Mouse (Mus musculus) thymus, postnatal 0 days (tissue): ENCODE data around the gene Mgat4d. TPM values are rescaled to one million over a fixed set of nuclear protein-coding genes. Genes with fewer than 3 reads are reported as not detected.
"Not testable (repeated sequence)": the region's sequence is repeated elsewhere in the genome, so short reads cannot be mapped to it uniquely, and the experiment has no call there.

Source experiments
- DNase-seq: peaks from one replicate; pipeline ENCODE4 v3.0.0-alpha.2; 2015; ENCODE audit warnings: low spot score
- polyA plus RNA-seq: library from polyadenylated mRNA; unstranded; fragments of >200 nt; fragmentation: Nextera tagmentation; extraction: Ambion mirVana; gene quantifications from 2 replicates; pipeline ENCODE4 v1.2.1, GENCODE M21; 2015

Gene Mgat4d
- polyA plus RNA-seq: not detected in 2 replicates

DNA sequence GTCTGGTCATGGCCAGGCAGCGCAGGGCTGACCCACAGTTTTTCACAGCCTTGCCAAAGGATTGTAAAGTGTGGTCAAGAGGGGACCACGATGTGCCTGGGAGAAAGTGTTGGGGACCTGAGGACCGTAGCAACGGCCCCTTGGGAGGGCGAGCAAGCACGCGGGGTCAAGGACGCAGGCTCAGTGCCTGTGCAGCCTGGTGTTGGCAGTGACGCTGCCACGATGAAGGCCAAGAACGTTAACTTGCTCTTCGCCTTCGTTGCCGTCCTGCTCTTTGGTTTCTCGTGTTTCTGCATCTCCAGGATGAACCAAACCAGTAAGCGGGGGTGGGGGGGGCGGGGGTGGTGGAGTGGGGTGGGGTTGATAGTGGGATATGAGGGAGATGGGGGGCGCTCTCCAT lies at the start of gene Mgat4d:
Gene Mgat4d, plus strand, starts transcription at position 209 of the 400 bp plus-strand sequence.
- no peak for DNase-seq

DNA sequence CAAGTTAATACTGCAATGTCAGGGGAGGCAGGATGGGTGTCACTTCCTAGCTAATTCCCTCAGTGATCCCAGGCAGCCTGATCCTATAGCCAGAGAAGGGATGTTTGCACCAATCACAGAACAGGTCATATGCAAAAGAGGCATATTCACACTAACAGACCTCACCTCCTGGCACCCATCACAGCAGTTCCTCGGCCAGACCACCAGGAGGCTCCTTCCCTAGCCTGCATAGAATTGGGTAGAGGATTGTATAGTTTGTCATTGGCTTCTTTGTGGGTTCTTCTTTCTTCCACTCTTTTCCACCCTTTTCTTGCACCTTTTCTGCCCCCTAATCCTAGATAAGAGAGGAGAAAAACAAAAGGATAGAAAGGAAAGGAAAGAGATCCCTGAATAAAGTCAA lies 48.1 kb upstream of the Mgat4d start:
- DNase-seq: no peak

DNA sequence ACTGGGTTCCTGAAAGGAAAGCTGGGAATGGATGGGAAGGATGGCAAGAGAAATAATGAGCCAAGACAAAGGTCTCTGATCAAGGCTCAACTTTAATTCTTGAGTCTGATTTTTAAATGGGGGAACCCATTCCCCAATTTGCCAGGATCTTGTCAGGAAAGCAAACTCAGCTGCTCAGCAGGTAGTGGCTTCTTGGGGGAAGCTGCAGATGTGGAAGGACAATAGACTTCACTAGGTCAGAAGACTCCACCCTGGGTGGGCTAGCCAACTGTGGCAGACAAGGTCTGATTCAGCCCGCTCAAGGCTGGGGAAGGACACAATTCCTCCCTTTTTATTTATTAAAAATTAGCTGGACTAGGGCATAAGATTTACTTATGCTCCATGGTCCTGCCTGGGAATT lies 43.3 kb upstream of the Mgat4d start:
- no peak for DNase-seq

DNA sequence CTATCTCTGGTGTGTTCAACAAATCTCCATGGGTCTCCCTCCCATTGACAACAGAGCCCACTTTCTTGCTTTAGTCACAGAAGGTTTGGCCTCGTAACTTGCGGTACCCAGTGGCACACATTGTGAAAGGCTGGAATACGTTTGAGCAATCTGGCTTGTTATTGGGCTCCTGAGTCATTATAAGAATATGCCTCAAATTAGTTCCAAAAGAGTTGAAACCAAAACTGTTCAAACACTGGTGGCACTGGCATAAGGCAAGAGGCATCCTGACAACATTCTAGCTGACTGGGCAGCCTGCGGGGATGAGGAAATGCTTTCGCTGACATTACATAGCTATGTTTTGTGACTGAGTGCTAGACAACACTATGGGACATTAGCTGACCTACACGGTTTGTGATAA lies 38.4 kb upstream of the Mgat4d start:
- DNase-seq: no peak

DNA sequence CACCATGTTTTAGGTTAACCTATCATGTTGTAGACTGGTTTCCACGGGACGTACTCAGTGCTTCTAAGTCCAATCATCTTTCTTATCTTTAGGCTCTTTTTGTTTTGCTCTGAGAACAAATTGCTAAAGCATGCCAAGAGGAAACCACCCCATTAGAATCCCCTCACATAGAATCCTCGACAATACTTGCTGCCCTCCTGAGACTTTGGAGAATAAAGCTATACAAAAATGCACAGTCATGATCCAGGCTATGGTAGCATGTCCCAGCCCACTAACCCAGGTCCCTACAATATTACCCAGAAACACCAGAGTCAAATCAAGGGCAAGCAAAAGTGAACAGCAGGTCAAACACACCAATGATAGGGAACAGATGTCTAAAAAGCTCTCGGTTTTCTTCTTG lies 33.2 kb upstream of the Mgat4d start:
- not testable (repeated sequence) for DNase-seq

DNA sequence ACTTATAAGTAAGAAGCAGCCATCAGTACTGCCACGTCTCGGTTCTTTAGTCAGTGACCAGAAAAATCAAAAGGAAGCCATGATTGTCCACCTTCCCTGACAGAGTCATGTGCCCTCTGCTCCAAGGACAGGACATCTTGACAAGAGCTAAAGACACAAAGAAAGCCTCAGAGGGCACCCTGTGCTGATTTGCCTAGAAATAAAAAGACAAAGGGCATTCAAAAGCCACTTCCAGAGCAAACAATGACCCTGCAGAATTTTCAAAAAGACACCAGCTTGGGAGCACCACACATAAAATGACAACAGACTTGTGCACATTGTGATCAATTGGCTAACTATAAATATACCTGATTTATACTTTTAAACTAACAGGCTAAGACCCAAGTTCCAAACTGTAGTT lies 32.6 kb upstream of the Mgat4d start:
- no peak for DNase-seq

DNA sequence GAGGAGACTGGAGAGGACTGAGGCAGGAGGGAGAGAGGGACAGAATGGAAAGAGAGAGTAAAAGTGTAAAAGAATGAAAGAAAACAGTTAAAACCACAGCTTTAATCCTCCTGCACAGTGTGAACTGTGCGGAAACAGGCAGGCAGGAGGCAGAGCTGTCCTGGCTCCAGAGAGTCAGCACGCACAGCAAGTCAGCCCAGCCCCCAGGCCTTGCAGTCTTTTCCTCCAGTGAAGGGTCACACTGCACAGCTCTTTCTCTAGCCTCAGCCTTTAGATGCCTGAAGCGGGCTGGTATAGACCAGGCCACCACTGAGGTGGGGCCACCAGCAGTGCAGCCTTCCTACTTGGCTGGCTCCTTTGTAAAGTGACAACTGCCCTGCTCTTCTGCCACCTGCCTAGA lies 27.7 kb upstream of the Mgat4d start:
- no peak for DNase-seq

DNA sequence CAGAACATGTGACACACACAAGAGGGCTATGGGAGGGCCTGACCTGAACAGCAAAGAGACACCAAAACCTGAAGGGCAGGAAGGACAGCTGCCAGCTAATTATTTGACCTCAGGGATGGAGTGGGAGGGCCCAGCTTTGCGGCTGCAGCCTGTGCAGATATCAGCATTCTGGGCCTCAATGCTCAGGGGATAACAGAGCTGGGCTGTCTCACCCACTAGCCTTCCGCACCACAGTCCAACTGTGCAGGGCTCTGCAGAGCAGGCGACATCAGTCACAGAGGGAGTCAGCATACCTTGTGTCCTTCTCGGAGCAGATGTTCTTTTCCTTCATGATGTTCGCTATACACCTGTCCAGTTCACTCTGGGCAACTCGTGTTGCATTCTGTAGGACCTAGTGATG lies 25.9 kb upstream of the Mgat4d start:
- DNase-seq: no peak

DNA sequence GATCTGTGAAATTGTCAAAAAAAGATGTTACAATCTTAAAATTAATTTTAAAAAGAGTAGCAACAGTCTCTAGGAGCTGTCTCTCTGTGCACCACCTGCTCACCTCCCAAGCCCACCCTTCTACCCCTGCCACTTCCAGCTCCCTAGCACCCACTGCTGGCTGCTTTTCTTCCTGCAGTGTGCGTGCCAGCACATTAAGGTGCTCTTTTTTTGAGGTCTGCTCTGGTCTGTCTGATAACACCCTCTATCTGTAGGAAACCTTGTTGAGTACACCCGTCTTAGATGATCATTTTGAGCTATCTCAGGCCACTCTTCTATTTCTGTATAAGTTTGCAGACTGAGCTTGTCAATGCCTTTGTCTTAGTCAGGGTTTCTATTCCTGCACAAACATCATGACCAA lies 25.2 kb upstream of the Mgat4d start:
- DNase-seq: no peak

DNA sequence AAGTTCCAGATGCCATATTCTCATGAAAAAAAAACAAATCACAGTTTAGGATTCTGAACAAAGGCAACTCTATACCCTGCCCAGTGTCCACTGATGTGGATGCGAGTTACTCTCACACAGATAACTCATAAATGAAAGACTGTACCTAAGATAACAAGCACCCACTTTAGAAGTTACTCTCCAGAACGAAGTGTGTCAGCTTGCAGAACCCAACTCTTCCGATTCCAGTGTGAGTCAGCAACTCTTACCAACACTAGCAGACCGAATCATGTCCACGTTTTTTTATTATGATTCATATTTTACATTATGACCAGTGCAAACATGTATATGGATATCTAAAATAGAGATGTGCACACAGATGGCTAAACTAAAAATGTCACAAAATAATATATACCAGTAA lies 20.4 kb upstream of the Mgat4d start:
- no peak for DNase-seq

DNA sequence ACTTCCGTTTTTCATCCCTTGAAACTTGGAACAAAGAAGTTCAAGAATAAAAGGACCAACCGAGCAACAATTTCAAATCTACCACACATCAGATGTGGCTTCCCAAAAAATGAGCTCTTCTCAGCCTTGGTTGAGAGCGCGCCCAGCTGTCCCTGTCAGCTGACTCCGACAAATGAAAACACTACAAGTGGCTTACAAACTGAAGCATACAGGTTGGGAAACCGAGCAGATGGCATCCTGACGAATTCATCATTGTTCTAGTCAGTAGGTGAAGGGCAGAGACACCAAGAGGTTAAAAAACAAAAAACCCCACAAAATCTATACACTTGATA lies 16.7 kb upstream of the Mgat4d start:
- DNase-seq: peak; percentile 41

DNA sequence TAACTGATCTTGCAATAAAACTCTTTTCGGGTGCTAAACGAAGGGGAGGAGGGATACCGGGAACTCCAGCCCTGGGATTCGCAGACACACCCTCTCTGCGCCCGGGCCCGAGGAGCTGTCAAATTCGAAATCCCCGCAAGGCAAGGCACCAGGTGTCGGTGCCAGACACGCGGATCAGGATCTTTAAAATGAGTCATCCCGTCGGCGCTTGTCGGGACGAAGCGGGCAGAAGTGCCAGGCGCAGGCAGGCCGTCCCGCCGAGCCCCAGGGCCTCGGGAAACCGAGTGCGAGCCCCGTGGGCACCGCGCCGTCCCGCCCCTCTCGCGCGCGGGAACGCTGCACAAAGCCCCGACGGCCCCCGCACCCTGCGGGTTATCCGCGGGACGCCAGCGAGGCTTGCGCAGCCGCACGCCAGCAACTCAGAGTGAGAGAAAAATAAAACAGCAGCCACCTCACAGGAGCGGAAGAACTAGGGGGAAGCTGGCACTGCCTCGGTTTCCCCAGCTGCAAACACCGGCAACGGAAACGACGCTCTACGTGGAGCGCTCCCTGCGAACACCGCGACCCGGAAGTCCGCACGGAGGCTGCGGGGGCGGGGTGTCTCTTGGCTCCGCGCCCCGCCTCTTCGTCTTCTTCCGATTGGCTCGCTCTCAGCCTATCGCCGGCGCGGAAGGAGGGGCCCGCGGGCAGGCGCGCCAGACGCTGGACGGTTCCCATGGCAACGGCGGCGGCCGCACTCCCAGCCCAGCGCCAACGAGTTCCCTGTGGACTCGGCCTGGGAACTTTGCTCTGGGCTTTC lies 16.2 kb upstream of the Mgat4d start, which contains the start of gene Elmod2:
Gene Elmod2, minus strand, starts transcription at position 588 of the 799 bp plus-strand sequence.
- DNase-seq: peak; percentile 97

DNA sequence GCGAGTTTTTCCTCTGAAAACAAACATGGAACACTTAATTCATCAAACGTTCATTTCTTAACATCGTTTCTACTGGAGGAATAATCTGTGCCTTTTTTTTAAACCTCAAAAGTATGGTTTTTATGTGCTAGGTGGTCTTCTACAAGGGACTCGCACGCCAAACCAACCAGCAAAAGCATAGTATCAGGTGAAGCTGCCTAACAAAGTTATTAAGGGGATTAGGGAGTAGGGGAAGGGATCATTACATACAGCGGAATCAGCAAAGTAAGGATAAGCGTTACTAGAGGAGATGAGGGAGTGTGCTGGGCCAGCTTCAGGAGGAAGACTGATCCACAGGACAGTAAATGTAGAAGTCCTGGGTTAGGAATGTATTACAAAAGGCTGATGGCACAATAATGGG lies 15.4 kb upstream of the Mgat4d start:
- DNase-seq: no peak

DNA sequence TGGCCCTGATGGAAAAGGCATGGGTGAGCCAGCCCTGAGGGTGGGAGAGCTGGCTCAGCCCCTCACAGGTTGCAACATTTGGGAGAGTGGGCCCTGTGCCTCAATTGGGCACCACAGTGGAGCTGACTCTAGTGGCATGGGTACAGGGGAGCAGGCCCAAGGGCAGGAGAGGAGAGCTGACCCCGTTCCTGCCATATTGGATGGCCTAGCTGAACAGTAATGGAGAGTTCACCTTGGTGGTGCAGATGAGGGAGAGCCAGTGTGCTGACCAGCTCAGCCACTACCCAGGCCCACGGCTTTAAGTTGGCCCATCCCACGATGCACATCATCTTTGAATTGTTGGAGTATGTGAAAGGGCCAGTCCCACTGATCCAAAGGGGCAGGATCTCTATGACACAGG lies 6.2 kb upstream of the Mgat4d start:
- no peak for DNase-seq

DNA sequence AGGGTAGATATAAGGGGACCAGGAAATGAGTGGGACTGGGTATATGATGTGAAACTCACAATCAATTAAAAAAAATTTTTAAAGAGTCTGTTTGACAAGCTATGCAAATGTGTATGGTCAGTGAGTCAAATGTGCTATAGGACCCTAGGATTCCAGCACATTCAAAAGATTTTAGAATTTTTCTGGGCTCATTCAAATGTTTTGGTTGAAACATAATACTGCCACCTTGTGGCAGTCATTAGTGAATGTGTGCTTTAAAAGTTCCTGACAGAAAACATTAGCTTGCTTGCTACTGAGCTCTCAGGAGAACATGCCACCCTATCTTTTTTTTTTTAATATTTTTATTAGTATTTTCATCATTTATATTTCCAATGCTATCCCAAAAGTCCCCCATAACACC lies 5.6 kb upstream of the Mgat4d start:
- DNase-seq: peak; percentile 21

DNA sequence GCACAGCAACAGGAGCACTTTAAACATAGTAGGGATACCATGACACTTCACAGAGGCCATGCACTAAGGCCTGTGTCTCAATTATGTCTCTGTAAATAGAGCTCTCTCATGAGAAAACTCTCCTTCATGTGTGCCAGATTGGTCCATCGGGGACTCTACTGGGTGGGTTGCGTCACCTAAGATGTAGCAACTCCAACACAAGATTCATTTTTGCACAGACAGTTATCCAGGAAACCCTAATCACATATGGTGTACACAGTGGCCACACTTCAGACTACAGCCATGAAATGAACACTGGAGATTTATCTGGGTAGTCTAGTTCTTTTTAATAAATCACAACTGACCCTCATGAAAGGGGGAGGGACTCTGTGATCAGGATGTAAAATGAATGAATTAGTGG lies 3.0 kb downstream of the Mgat4d start:
- no peak for DNase-seq

DNA sequence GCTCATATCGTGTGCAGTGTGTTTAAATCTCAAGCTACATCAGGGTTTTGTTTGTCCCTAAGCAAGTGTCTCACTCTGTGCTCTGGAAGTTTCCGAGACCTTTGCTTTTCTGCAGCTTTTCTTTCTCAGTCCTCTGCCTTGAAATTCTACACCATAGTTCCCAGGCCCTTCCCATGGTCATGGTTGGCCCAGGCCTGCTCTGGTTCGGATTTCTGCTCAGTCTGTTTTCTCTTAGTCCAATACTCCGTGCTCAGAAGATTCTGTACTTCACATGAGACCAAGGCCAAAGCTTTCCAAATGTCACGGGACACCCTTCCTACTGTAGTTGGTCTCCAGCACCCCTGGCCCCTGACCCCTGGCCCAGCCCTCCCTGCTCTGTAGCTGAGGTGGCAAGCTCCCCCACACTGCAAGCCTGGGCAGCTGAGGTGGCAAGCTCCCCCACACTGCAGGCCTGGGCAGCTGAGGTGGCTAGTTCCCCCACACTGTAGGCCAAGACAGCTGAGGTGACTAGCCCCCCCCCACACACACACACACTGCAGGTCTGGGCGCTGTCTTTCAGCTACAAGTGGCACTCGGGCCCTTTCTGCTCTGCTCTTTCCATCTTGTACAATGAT lies 15.0 kb downstream of the Mgat4d start:
- no peak for DNase-seq

DNA sequence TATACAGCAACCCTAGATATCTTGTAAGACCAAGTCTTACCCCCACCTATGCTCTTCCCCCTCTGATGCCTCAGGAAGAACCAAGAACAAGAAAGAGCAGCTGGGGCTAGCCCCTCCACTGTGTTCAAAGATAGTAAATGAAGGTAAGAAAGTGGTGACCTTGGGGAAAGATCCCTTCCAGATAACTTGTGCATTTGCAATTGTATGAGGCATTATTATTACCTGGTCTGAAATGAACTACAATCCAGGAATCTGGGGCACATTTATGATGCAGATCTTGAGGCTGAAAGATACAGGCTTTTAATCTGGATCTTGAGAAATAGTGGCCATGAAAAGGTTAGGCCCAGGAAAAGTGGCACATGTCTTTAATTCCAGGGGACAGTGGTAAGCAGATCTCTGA lies 29.0 kb downstream of the Mgat4d start:
- no peak for DNase-seq

DNA sequence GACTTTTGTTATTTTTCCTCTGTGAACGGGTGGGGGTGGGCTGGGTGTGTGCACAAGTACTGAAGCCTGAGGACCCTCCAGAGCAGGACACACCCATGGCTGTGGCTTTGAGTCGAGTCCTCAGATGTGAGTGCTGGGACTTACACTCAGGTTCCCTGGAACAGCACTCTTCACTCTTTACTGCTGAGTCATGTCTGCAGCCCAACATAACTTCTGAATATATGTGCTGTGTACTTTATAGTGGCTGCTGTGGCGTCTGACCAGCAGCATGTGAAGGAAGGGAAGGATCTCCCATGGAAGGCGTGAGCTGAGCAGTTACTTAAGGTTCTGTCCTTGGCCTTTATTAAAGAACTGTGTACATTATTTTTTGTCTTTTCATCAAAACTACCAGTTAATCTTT lies 31.9 kb downstream of the Mgat4d start:
- no peak for DNase-seq

DNA sequence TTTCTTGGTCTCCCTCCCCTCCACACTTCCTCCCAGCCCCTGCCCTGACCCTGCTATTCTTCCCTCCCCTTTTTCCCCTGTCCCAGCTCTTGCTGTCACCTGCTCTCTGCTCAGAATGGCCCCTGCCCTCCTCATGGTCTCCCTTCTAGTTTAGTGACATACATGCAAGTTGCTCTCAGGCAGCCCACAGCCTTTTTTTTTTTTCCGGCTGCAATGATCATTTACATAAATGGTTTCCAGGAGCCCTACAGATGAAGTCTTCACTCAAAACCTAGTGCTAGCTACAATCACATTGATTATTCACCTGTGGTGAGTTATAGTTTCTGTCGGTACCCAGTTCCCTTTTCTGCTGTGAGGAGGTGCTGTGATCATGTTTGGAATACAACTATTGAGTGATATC lies 32.7 kb downstream of the Mgat4d start:
- DNase-seq: no peak

DNA sequence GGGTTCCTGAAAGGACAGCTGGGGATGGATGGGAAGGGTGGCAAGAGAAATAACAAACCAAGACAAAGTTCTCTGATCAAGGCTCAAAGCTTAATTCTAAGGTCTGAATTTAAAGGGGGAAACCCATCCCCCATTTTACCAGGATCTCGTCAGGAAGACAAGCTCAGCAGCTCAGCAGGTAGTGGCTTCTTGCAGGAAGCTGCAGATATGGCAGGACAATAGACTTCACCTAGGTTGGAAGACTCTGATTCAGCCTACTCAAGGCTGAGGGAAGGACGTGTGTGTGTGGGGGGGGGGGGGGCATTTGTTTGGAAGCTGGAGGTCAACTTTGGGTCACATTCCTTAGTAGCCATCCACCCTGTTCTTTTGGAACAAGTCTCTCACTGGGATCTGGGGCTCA lies 34.6 kb downstream of the Mgat4d start:
- no peak for DNase-seq

DNA sequence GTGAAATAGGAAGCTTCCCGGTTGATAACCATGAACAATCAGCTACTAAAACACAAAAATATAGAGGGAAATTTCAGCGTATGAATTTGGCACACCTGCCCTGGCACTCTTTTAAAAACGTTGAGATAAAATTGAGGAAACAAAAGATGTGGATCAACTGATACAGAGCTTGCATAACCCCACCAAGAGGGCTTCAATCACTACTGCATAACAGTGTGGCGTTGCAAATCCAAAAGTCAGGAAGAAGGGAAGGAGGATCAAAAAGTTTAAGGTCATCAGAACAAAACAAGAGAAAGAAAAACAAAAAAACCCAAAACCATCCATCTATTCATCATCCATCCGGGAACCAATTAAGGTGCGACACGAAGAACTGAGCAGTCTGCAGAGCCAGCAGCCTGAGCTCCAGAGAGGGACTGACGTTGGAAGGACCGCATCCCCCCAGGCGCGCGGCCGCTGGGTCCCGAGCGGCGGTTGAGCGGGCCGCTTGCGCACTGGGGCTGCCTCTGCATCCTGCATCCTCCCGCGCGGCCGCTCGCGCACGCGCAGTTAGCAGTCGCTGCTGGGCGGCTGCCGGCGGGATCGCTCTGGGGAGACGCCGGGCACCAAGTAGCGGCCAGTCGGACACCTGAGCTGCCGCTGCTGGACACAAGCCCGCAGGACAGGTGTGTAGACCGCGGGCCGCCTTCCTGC lies 41.2 kb downstream of the Mgat4d start, which contains the start of gene Clgn:
Gene Clgn, plus strand, starts transcription at position 552 of the 690 bp plus-strand sequence.
- DNase-seq: peak; percentile 47
